Mouse (Mus musculus): Measurements from ENCODE around the gene Zfp281. TPM values are rescaled to one million over a fixed set of nuclear protein-coding genes. Genes with fewer than 3 reads are reported as not detected.
A peak's percentile ranks its signal among the peaks of the same experiment; 100 is the strongest.

The Zfp281 gene
- total and polyA plus RNA-seq, 2 experiments: 1.8 to 19.5 TPM

- TF ChIP-seq CTCF (IDR thresholded peaks at IDR 0.05; ENCODE audit: low read depth, low read length) (no peak), POLR2A (IDR thresholded peaks at IDR 0.05; ENCODE audit: extremely low read depth, insufficient read depth, low read length) (no peak)
- no peak overlapping the region for H3K9ac ChIP-seq (ENCODE audit: low read depth, low read length)
Measured at GRCm38 (mm10) chr1:136627591-136627990, 2.9 kb downstream of the Zfp281 start.

GRCm38 (mm10) chr1:136632891-136633290 is 8.2 kb downstream of the Zfp281 start:
- Histone ChIP-seq H3K27me3 (ENCODE audit: control insufficient read depth, insufficient read depth, low read length) (no peaks in the 10 kb centered on the region), H3K4me3 (ENCODE audit: insufficient read depth, low read depth, low read length) (no peak overlapping the region), H3K4me1 (ENCODE audit: control insufficient read depth, insufficient read depth, low read length) (peaks cover 8% of the 10 kb centered on the region; the same call in 1 of the 2 replicates), H3K9ac (ENCODE audit: low read depth, low read length) (no peak overlapping the region), H3K27ac (replicated peaks; ENCODE audit: insufficient read depth, low read depth, low read length) (peak overlapping the region; percentile 78; the same call in 1 of the 2 replicates), H3K79me2 (ENCODE audit: control insufficient read depth, insufficient read depth, low read length) (no peaks in the 10 kb centered on the region; the same call in 1 of the 2 replicates), H3K36me3 (ENCODE audit: control insufficient read depth, insufficient read depth, low read length) (peaks cover 2% of the 10 kb centered on the region; the same call in 1 of the 2 replicates)
- no peak for TF ChIP-seq POLR2A (IDR thresholded peaks at IDR 0.05; ENCODE audit: extremely low read depth, insufficient read depth, low read length)
- TF ChIP-seq CTCF (IDR thresholded peaks at IDR 0.05; ENCODE audit: low read depth, low read length): no peak
- 20% methylated on average over 3 of the region's 3 CpGs for WGBS
- DNase-seq (ENCODE audit: extremely low read depth, low read depth, low spot score): peak; percentile 96

More at GRCm38 (mm10) chr1:136627591-136627990, 2.9 kb downstream of the Zfp281 start:
- Histone ChIP-seq H3K4me1 (ENCODE audit: control insufficient read depth, insufficient read depth, low read length) (peaks cover 28% of the 10 kb centered on the region), H3K36me3 (ENCODE audit: control insufficient read depth, insufficient read depth, low read length) (peaks cover 11% of the 10 kb centered on the region), H3K4me3 (ENCODE audit: insufficient read depth, low read depth, low read length) (no peak overlapping the region), H3K27me3 (ENCODE audit: control insufficient read depth, insufficient read depth, low read length) (no peaks in the 10 kb centered on the region), H3K79me2 (ENCODE audit: control insufficient read depth, insufficient read depth, low read length) (peaks cover 21% of the 10 kb centered on the region; the same call in 1 of the 2 replicates), H3K27ac (replicated peaks; ENCODE audit: insufficient read depth, low read depth, low read length) (peak overlapping the region; percentile 26; the same call in 1 of the 2 replicates)
- WGBS: 28% methylated on average over 5 of the region's 5 CpGs
- peak; percentile 66 for DNase-seq (ENCODE audit: extremely low read depth, low read depth, low spot score)

GRCm38 (mm10) chr1:136635644-136636043 is 10.9 kb downstream of the Zfp281 start:
- Histone ChIP-seq H3K4me3 (ENCODE audit: insufficient read depth, low read depth, low read length) (no peak overlapping the region), H3K79me2 (ENCODE audit: control insufficient read depth, insufficient read depth, low read length) (no peaks in the 10 kb centered on the region), H3K36me3 (ENCODE audit: control insufficient read depth, insufficient read depth, low read length) (peaks cover 2% of the 10 kb centered on the region; the same call in 1 of the 2 replicates), H3K9ac (ENCODE audit: low read depth, low read length) (no peak overlapping the region), H3K4me1 (ENCODE audit: control insufficient read depth, insufficient read depth, low read length) (peaks cover 6% of the 10 kb centered on the region; the same call in 1 of the 2 replicates), H3K27me3 (ENCODE audit: control insufficient read depth, insufficient read depth, low read length) (no peaks in the 10 kb centered on the region), H3K27ac (replicated peaks; ENCODE audit: insufficient read depth, low read depth, low read length) (no peak overlapping the region)
- TF ChIP-seq POLR2A (IDR thresholded peaks at IDR 0.05; ENCODE audit: extremely low read depth, insufficient read depth, low read length) (no peak), CTCF (IDR thresholded peaks at IDR 0.05; ENCODE audit: low read depth, low read length) (no peak)
- DNase-seq (ENCODE audit: extremely low read depth, low read depth, low spot score): no peak
- WGBS: 68% methylated on average over 6 of the region's 6 CpGs

- no peak overlapping the region for H3K4me3 ChIP-seq (ENCODE audit: insufficient read depth, low read depth, low read length)
- no peaks in the 10 kb centered on the region for H3K27me3 ChIP-seq (ENCODE audit: control insufficient read depth, insufficient read depth, low read length)
- TF ChIP-seq CTCF (IDR thresholded peaks at IDR 0.05; ENCODE audit: low read depth, low read length) (no peak), POLR2A (IDR thresholded peaks at IDR 0.05; ENCODE audit: extremely low read depth, insufficient read depth, low read length) (no peak)
- 84% methylated on average over 6 of the region's 6 CpGs for WGBS
- H3K27ac ChIP-seq (replicated peaks; ENCODE audit: insufficient read depth, low read depth, low read length): no peak overlapping the region
- no peaks in the 10 kb centered on the region for H3K79me2 ChIP-seq (ENCODE audit: control insufficient read depth, insufficient read depth, low read length)
- no peaks in the 10 kb centered on the region for H3K36me3 ChIP-seq (ENCODE audit: control insufficient read depth, insufficient read depth, low read length)
- DNase-seq (ENCODE audit: extremely low read depth, low read depth, low spot score): no peak
- H3K9ac ChIP-seq (ENCODE audit: low read depth, low read length): no peak overlapping the region
- peaks cover 6% of the 10 kb centered on the region; the same call in 1 of the 2 replicates for H3K4me1 ChIP-seq (ENCODE audit: control insufficient read depth, insufficient read depth, low read length)
Measured at GRCm38 (mm10) chr1:136636946-136637345, 12.2 kb downstream of the Zfp281 start.

GRCm38 (mm10) chr1:136637696-136638095 is 13.0 kb downstream of the Zfp281 start:
- H3K27ac ChIP-seq (replicated peaks; ENCODE audit: insufficient read depth, low read depth, low read length): no peak overlapping the region
- DNase-seq (ENCODE audit: extremely low read depth, low read depth, low spot score): no peak
- no peaks in the 10 kb centered on the region for H3K36me3 ChIP-seq (ENCODE audit: control insufficient read depth, insufficient read depth, low read length)
- no peaks in the 10 kb centered on the region for H3K79me2 ChIP-seq (ENCODE audit: control insufficient read depth, insufficient read depth, low read length)
- 97% methylated on average over 4 of the region's 4 CpGs for WGBS
- peaks cover 4% of the 10 kb centered on the region; the same call in 1 of the 2 replicates for H3K4me1 ChIP-seq (ENCODE audit: control insufficient read depth, insufficient read depth, low read length)
- no peak overlapping the region for H3K9ac ChIP-seq (ENCODE audit: low read depth, low read length)
- TF ChIP-seq CTCF (IDR thresholded peaks at IDR 0.05; ENCODE audit: low read depth, low read length) (no peak), POLR2A (IDR thresholded peaks at IDR 0.05; ENCODE audit: extremely low read depth, insufficient read depth, low read length) (no peak)
- no peaks in the 10 kb centered on the region for H3K27me3 ChIP-seq (ENCODE audit: control insufficient read depth, insufficient read depth, low read length)
- no peak overlapping the region for H3K4me3 ChIP-seq (ENCODE audit: insufficient read depth, low read depth, low read length)

- Histone ChIP-seq H3K9ac (ENCODE audit: low read depth, low read length) (no peak overlapping the region), H3K79me2 (ENCODE audit: control insufficient read depth, insufficient read depth, low read length) (no peaks in the 10 kb centered on the region), H3K27me3 (ENCODE audit: control insufficient read depth, insufficient read depth, low read length) (no peaks in the 10 kb centered on the region), H3K4me3 (ENCODE audit: insufficient read depth, low read depth, low read length) (no peak overlapping the region), H3K4me1 (ENCODE audit: control insufficient read depth, insufficient read depth, low read length) (peaks cover 4% of the 10 kb centered on the region; the same call in 1 of the 2 replicates), H3K36me3 (ENCODE audit: control insufficient read depth, insufficient read depth, low read length) (no peaks in the 10 kb centered on the region), H3K27ac (replicated peaks; ENCODE audit: insufficient read depth, low read depth, low read length) (no peak overlapping the region)
- DNase-seq (ENCODE audit: extremely low read depth, low read depth, low spot score): no peak
- 74% methylated on average over 7 of the region's 7 CpGs for WGBS
- TF ChIP-seq POLR2A (IDR thresholded peaks at IDR 0.05; ENCODE audit: extremely low read depth, insufficient read depth, low read length): no peak
Measured at GRCm38 (mm10) chr1:136638211-136638610, 13.5 kb downstream of the Zfp281 start.
